Mouse (Mus musculus) olfactory bulb, adult 2 months (tissue): ENCODE results near the gene Cpne1. TPM values are rescaled to one million over a fixed set of nuclear protein-coding genes. Genes with fewer than 3 reads are reported as not detected.
A peak's percentile ranks its signal among the peaks of the same experiment; 100 is the strongest.
"Not testable (repeated sequence)": the region's sequence is repeated elsewhere in the genome, so short reads cannot be mapped to it uniquely, and the experiment has no call there.

Source experiments
- H3K27ac ChIP-seq: fragments of 200-500 bp; 2 replicates; pipeline ENCODE4 v1.5.1; 2012; ENCODE audit warnings: low read depth, low read length; ENCODE audit not compliant: insufficient read depth
- H3K4me1 ChIP-seq: fragments of 200-500 bp; 2 replicates; pipeline ENCODE4 v1.6.1; 2012; ENCODE audit warnings: low read length; ENCODE audit not compliant: control insufficient read depth, insufficient read depth
- H3K4me3 ChIP-seq: fragments of 200-500 bp; 2 replicates; pipeline ENCODE4 v1.5.1; 2012; ENCODE audit warnings: mild to moderate bottlenecking, low read depth, low read length, moderate library complexity; ENCODE audit not compliant: insufficient read depth
- CTCF ChIP-seq: fragments of 200-500 bp; IDR thresholded peaks from 2 replicates; pipeline ENCODE4 v1.5.1; 2012; ENCODE audit warnings: low read depth, mild to moderate bottlenecking, low read length, moderate library complexity; ENCODE audit not compliant: insufficient read depth
- POLR2A ChIP-seq: fragments of 200-500 bp; IDR thresholded peaks from 2 replicates; pipeline ENCODE4 v1.6.1; 2012; ENCODE audit warnings: mild to moderate bottlenecking, low read depth, low read length, moderate library complexity; ENCODE audit not compliant: insufficient read depth
- WGBS: fragments of 180-500 bp; shearing (Covaris S2); methylation state at CpG from one replicate; pipeline ENCODE4 v1.1.7; 2018; 5-methylcytosine and 5-hydroxymethylcytosine counted together
- polyA plus RNA-seq: library from polyadenylated mRNA; stranded (reverse); fragments of >200 nt; gene quantifications from 2 replicates; pipeline ENCODE4 v1.2.4, GENCODE M21; 2012; ENCODE audit warnings: low replicate concordance; ENCODE audit not compliant: missing spikeins, insufficient read depth, insufficient read length

Cpne1 gene
- polyA plus RNA-seq, 1 experiment = not detected

- Histone ChIP-seq H3K27ac (no peak overlapping the region), H3K4me3 (no peak overlapping the region), H3K4me1 (no peaks in the 10 kb centered on the region)
- TF ChIP-seq POLR2A = no peak
- no peak for TF ChIP-seq CTCF
- WGBS = 87% methylated on average over 6 of the region's 6 CpGs
These were observed 23.9 kb upstream of the Cpne1 start for GRCm38 (mm10) chr2:156135695-156136094.

GRCm38 (mm10) chr2:156134161-156134560, 22.4 kb upstream of the Cpne1 start:
- Histone ChIP-seq H3K4me1 (no peaks in the 10 kb centered on the region), H3K27ac (no peak overlapping the region), H3K4me3 (no peak overlapping the region)
- TF ChIP-seq POLR2A (no peak), CTCF (no peak)
- WGBS = 90% methylated on average over 5 of the region's 5 CpGs

- H3K4me1 ChIP-seq = no peaks in the 10 kb centered on the region; the same call in 1 of the 2 replicates
- no peak within 1 kb of the TSS for H3K4me3 ChIP-seq
- 96% methylated on average over 5 of the region's 5 CpGs for WGBS
- TF ChIP-seq POLR2A (no peak), CTCF (no peak)
- no peak within 1 kb of the TSS for H3K27ac ChIP-seq
These were observed 15.2 kb upstream of the Cpne1 start, which contains the start of gene Gm28036 for GRCm38 (mm10) chr2:156126992-156127391. Gene Gm28036, minus strand, starts transcription at chr2:156127092.

GRCm38 (mm10) chr2:156123731-156124130, 12.0 kb upstream of the Cpne1 start:
- Histone ChIP-seq H3K4me1 (no peaks in the 10 kb centered on the region; the same call in 1 of the 2 replicates), H3K4me3 (no peak overlapping the region), H3K27ac (peak overlapping the region; percentile 59)
- WGBS = 92% methylated on average over 5 of the region's 5 CpGs
- TF ChIP-seq POLR2A = no peak
- no peak for TF ChIP-seq CTCF

GRCm38 (mm10) chr2:156119566-156119965, 7.8 kb upstream of the Cpne1 start:
- H3K4me3 ChIP-seq = no peak overlapping the region
- no peaks in the 10 kb centered on the region; the same call in 1 of the 2 replicates for H3K4me1 ChIP-seq
- H3K27ac ChIP-seq = no peak overlapping the region
- no peak for TF ChIP-seq CTCF
- no peak for TF ChIP-seq POLR2A

GRCm38 (mm10) chr2:156112080-156112423, 287 bp upstream of the Cpne1 start:
- WGBS = 13% methylated on average over 5 of the region's 5 CpGs
- peak overlapping the region; percentile 10; the same call in 1 of the 2 replicates for H3K27ac ChIP-seq
- peak overlapping the region; percentile 85 for H3K4me3 ChIP-seq
- H3K4me1 ChIP-seq = not testable (repeated sequence)

GRCm38 (mm10) chr2:156110627-156111357, 973 bp downstream of the Cpne1 start:
- WGBS = under 1% methylated on average over 16 of the region's 16 CpGs
- Histone ChIP-seq H3K4me1 (peaks cover 2% of the 10 kb centered on the region; the same call in 1 of the 2 replicates), H3K4me3 (peak overlapping the region; percentile 85), H3K27ac (0 out of 2 replicates have a peak overlapping the region, but pooled peaks have one; percentile 87)
- TF ChIP-seq CTCF (no peak), POLR2A (no peak)

- no peak overlapping the region for H3K4me3 ChIP-seq
- no peak for TF ChIP-seq CTCF
- TF ChIP-seq POLR2A = no peak
- H3K27ac ChIP-seq = no peak overlapping the region
- H3K4me1 ChIP-seq = no peaks in the 10 kb centered on the region
- 53% methylated on average over 5 of the region's 5 CpGs for WGBS
These were observed 19.8 kb downstream of the Cpne1 start for GRCm38 (mm10) chr2:156091926-156092325.

GRCm38 (mm10) chr2:156089799-156090198, 22.0 kb downstream of the Cpne1 start:
- TF ChIP-seq CTCF (no peak), POLR2A (no peak)
- 45% methylated on average over 1 of the region's 1 CpGs for WGBS
- H3K4me3 ChIP-seq = no peak overlapping the region
- no peak overlapping the region for H3K27ac ChIP-seq
- peaks cover 2% of the 10 kb centered on the region for H3K4me1 ChIP-seq

- no peak overlapping the region for H3K4me3 ChIP-seq
- TF ChIP-seq CTCF = no peak
- H3K4me1 ChIP-seq = peaks cover 5% of the 10 kb centered on the region
- H3K27ac ChIP-seq = no peak overlapping the region
- WGBS = 86% methylated on average over 7 of the region's 7 CpGs
These were observed 24.2 kb downstream of the Cpne1 start for GRCm38 (mm10) chr2:156087391-156088110.
